Mouse (Mus musculus) embryonic facial prominence, embryonic 11.5 days (tissue): Measurements from ENCODE around the gene D430019H16Rik. TPM values are rescaled to one million over a fixed set of nuclear protein-coding genes. Genes with fewer than 3 reads are reported as not detected.

ENCODE experiments used
- ATAC-seq: fragments of 200-750 bp; cut with Nextera tagmentation; replicated peaks from 2 replicates; pipeline ENCODE4 v1.8.0; 2017; ENCODE audit warnings: low read depth; ENCODE audit not compliant: insufficient number of reproducible peaks, low FRiP score, low TSS enrichment
- DNase-seq: peaks from one replicate; pipeline ENCODE4 v3.0.0-alpha.2; 2015; ENCODE audit warnings: low spot score
- H3K27ac ChIP-seq: fragments of 300-500 bp; sonication (generic); replicated peaks from 2 replicates; pipeline ENCODE4 v1.5.1; 2014; ENCODE audit warnings: mild to moderate bottlenecking, low read depth, low read length, control low read depth
- H3K27me3 ChIP-seq: fragments of 300-500 bp; sonication (generic); 2 replicates; pipeline ENCODE4 v1.6.1; 2014; ENCODE audit warnings: mild to moderate bottlenecking, low read length, moderate library complexity, mixed read lengths; ENCODE audit not compliant: control insufficient read depth, insufficient read depth
- H3K36me3 ChIP-seq: fragments of 300-500 bp; sonication (generic); replicated peaks from 2 replicates; pipeline ENCODE4 v1.6.1; 2014; ENCODE audit warnings: low read depth, mild to moderate bottlenecking, low read length, moderate library complexity, mixed read lengths; ENCODE audit not compliant: control insufficient read depth, insufficient read depth
- H3K4me1 ChIP-seq: fragments of 300-500 bp; sonication (generic); 2 replicates; pipeline ENCODE4 v1.6.1; 2014; ENCODE audit warnings: low read length, mixed read lengths; ENCODE audit not compliant: control insufficient read depth, insufficient read depth
- H3K4me2 ChIP-seq: fragments of 300-500 bp; sonication (generic); 2 replicates; pipeline ENCODE4 v1.6.1; 2014; ENCODE audit warnings: low read depth, mild to moderate bottlenecking, control low read depth, low read length, moderate library complexity
- H3K4me3 ChIP-seq: fragments of 300-500 bp; sonication (generic); 2 replicates; pipeline ENCODE4 v1.5.1; 2014; ENCODE audit warnings: low read depth, low read length, control low read depth
- H3K9ac ChIP-seq: fragments of 300-500 bp; sonication (generic); replicated peaks from 2 replicates; pipeline ENCODE4 v1.6.1; 2014; ENCODE audit warnings: mild to moderate bottlenecking, control low read depth, low read length
- H3K9me3 ChIP-seq: fragments of 300-500 bp; sonication (generic); replicated peaks from 2 replicates; pipeline ENCODE4 v1.6.1; 2016; ENCODE audit warnings: mild to moderate bottlenecking, low read length, inconsistent platforms, mixed read lengths; ENCODE audit not compliant: control insufficient read depth
- WGBS: fragments of 180-500 bp; shearing (Covaris S2); extraction: QIAGEN DNeasy Blood & Tissue Kit; methylation state at CpG from one replicate; pipeline ENCODE4 v1.1.7; 2014; 5-methylcytosine and 5-hydroxymethylcytosine counted together
- polyA plus RNA-seq: library from polyadenylated mRNA; unstranded; fragments of >200 nt; fragmentation: Nextera tagmentation; extraction: Ambion mirVana; gene quantifications from 2 replicates; pipeline ENCODE4 v1.2.1, GENCODE M21; 2014

The D430019H16Rik gene
- polyA plus RNA-seq, 1 experiment from 2014 or later: 6.0 TPM

DNA sequence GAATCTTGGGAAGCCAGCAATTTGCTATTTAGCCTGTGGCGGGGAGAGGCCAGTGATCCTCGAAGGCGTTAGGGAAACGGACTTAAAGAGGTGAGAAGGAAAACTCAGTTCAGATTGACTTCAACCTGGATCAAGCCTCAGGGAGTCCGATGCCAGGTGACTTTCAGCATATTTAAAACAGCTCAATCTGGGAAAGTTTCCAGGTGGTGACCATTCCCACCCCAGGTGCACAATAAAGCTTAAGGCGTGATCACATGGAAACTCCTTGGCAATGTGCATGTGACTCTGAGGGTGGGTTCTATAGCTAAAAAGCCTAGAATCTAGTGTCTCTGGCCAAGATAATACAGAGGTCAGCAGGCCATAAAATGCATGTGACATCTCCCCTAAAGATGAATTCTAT, 7.4 kb downstream of the D430019H16Rik start:
- Histone ChIP-seq H3K9ac (no peak overlapping the region), H3K4me3 (no peak overlapping the region), H3K4me1 (no peaks in the 10 kb centered on the region), H3K9me3 (no peaks in the 10 kb centered on the region), H3K27ac (no peak overlapping the region), H3K4me2 (no peak overlapping the region), H3K27me3 (no peaks in the 10 kb centered on the region), H3K36me3 (no peaks in the 10 kb centered on the region)
- 84% methylated on average over 6 of the region's 6 CpGs for WGBS
- ATAC-seq: no peak
- no peak for DNase-seq

DNA sequence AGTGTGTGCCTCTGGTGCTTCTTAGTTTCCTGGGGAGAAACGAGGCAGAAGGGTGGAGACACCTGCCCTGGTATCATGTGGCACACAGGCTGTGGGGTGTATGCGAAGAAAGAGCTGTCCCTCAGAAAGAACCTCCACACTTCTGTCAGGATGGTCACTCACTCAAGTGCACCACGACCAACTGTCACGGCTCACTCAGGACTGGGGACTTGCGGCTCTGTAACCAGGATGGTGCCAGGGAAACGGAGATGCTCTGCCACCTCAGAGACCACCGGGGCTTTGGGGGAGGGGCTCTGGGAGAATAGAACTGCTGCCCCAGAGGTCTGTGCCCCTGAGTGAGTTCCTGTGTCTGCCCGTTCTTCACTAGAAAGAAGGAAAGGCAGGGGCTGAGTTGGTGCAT, 15.4 kb downstream of the D430019H16Rik start:
- Histone ChIP-seq H3K9ac (no peak overlapping the region), H3K27me3 (no peaks in the 10 kb centered on the region), H3K4me1 (no peaks in the 10 kb centered on the region), H3K4me2 (no peak overlapping the region), H3K9me3 (no peaks in the 10 kb centered on the region), H3K27ac (no peak overlapping the region), H3K36me3 (no peaks in the 10 kb centered on the region), H3K4me3 (no peak overlapping the region)
- no peak for ATAC-seq
- 83% methylated on average over 8 of the region's 8 CpGs for WGBS
- no peak for DNase-seq

DNA sequence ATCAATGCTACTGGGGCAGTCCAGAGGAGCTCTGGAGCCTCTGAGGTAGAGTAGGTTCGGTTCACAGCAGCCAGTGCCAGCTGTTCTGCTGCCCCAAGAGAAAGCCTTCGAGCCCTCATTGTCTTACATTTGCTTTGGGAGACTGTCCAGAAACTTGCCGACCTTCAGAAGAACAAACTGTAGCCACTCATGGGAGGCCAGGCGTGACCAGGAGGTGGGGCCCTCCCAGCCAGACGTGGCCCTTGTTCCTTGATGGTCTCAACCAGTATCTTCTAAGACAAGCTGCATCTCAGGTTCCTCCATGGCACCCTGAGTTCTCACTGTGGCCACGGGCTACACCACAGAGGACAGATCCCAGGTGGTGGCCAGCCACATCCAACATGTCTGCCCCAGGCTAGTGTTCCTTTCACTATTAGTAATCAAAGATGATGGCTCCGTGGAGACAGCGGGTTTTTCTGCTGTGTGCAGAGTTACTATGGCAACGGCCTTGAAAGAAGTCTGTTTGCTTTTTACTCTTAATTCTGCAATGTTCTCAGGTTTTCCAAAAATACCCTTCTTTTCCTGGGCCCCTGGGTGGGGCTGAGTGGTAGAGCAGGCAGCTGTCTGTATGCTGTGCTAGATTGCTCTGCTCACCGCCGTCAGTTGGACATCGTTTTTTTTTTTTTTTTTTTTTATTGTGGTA, 21.7 kb downstream of the D430019H16Rik start:
- H3K36me3 ChIP-seq: no peaks in the 10 kb centered on the region
- H3K9me3 ChIP-seq: no peaks in the 10 kb centered on the region
- H3K27ac ChIP-seq: no peak overlapping the region
- H3K4me2 ChIP-seq: no peak overlapping the region
- no peak overlapping the region for H3K9ac ChIP-seq
- 71% methylated on average over 12 of the region's 12 CpGs for WGBS
- peak; percentile 30 for DNase-seq
- H3K4me3 ChIP-seq: no peak overlapping the region
- no peaks in the 10 kb centered on the region for H3K27me3 ChIP-seq
- ATAC-seq: no peak
- H3K4me1 ChIP-seq: no peaks in the 10 kb centered on the region

DNA sequence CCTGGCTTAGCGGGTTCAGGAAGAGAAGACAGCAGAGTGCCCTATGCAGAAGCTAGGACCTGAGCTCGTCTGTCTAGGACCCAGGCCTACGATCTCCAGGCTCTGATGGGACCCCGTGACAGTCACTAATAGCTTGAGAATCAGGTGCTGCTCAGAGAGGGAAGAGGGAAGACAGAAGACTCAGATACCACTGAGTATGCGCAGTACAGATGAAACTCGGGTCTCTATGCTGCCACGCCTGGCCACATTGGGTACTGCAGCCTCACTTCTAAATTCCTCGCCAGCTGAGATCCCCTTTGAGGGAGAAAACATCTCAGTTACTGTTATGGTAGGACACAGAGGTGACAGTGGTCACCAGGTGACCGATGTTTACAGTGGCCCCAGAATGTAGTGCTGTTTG, 22.8 kb downstream of the D430019H16Rik start:
- 0 out of 2 replicates have a peak, but pooled peaks have one; percentile 43 for ATAC-seq
- H3K27ac ChIP-seq: no peak overlapping the region
- H3K4me1 ChIP-seq: no peaks in the 10 kb centered on the region
- H3K9ac ChIP-seq: no peak overlapping the region
- DNase-seq: peak; percentile 76
- H3K4me2 ChIP-seq: no peak overlapping the region
- no peak overlapping the region for H3K4me3 ChIP-seq
- WGBS: 41% methylated on average over 9 of the region's 9 CpGs
- no peaks in the 10 kb centered on the region for H3K9me3 ChIP-seq
- H3K36me3 ChIP-seq: no peaks in the 10 kb centered on the region
- H3K27me3 ChIP-seq: no peaks in the 10 kb centered on the region

DNA sequence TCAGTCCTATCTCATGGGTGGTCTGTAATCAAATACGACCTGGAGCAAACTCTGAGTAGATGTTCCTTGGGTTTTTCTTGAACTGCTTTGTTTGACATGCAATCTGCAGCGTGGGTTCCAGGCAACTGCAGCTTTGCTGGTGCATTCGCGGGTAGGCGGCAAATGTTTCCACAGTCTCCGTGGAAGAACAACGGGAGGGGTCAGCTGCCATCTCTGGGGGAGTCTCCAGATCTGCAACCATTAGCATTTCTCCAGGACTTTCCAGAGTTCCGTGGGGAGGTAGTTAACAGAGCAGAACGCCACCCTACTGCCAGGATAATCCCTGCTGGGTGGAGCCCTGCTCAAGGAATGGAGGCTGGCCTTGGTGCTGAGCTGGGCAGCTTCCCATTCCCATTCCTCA, 23.3 kb downstream of the D430019H16Rik start:
- no peak overlapping the region for H3K4me2 ChIP-seq
- no peaks in the 10 kb centered on the region for H3K36me3 ChIP-seq
- H3K4me3 ChIP-seq: no peak overlapping the region
- H3K9ac ChIP-seq: no peak overlapping the region
- H3K9me3 ChIP-seq: no peaks in the 10 kb centered on the region
- DNase-seq (no peak), ATAC-seq (no peak)
- no peaks in the 10 kb centered on the region for H3K4me1 ChIP-seq
- no peak overlapping the region for H3K27ac ChIP-seq
- 69% methylated on average over 9 of the region's 9 CpGs for WGBS
- H3K27me3 ChIP-seq: no peaks in the 10 kb centered on the region

DNA sequence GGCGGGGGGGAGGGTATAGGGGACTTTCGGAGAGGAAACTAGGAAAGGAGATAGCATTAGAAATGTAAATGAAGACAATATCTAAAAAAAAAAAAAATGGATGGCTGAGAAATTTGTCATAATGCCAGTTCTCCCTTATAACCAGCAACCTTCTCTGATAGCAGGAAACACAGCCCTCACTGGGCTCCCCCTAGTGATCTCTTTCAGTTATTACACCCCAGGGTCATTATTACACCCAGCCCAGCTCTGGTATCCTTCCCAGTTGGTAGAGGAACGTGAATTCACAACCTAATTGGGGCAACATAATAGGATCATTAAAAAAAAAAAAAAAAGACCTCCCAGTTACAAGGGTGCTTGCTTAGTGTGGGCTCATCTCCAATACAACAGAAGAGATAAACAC, 29.8 kb downstream of the D430019H16Rik start:
- 51% methylated on average over 3 of the region's 3 CpGs for WGBS
- H3K9me3 ChIP-seq: no peaks in the 10 kb centered on the region
- no peak overlapping the region for H3K27ac ChIP-seq
- ATAC-seq: peak; percentile 44; the same call in 1 of the 2 replicates
- H3K36me3 ChIP-seq: no peaks in the 10 kb centered on the region; the same call in 1 of the 2 replicates
- no peak overlapping the region for H3K9ac ChIP-seq
- H3K27me3 ChIP-seq: no peaks in the 10 kb centered on the region
- no peak overlapping the region for H3K4me3 ChIP-seq
- H3K4me2 ChIP-seq: no peak overlapping the region
- H3K4me1 ChIP-seq: no peaks in the 10 kb centered on the region
- peak; percentile 62 for DNase-seq

DNA sequence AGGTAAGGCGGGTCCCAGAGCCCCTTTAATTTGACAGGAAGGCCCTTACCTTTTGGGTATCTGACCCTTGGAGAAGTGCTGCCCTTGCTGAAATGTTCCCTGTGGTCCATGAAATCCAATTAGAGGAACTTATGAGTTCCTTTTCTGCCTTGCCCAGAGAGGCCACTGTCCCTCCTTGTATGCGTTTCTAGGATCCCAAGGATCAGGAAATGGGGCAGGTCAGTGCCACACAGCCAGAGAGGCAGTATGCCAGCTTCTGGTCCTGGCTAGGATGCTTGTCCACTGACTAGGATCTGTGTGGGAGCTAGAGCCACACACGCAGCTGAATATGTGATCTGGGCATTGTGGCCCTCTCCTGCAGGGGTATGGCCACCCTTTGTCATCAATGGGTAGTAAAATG, 36.6 kb downstream of the D430019H16Rik start:
- Histone ChIP-seq H3K9ac (no peak overlapping the region), H3K36me3 (no peaks in the 10 kb centered on the region; the same call in 1 of the 2 replicates), H3K27me3 (no peaks in the 10 kb centered on the region), H3K4me1 (no peaks in the 10 kb centered on the region), H3K9me3 (no peaks in the 10 kb centered on the region), H3K4me3 (no peak overlapping the region), H3K27ac (no peak overlapping the region), H3K4me2 (no peak overlapping the region)
- 79% methylated on average over 3 of the region's 3 CpGs for WGBS
- ATAC-seq (no peak), DNase-seq (no peak)

DNA sequence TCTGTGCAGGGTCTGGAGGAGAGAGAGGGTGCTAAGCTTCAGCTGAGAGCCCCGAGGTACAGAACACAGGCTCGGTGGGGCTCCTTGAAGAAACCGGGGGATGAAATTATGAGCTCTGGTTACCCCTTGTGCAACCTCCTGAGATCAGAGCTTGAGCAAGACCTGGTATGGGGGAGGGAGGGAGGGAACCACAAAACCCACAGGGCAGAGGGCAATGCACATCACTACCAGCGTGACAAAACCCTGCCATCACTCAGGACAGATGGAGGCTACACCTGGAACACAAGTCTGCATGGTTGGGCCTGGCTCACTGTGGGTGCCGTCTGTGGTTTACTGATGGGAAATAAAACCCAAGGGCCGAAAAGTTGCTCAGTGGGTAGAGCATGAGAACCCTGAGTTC, 37.1 kb downstream of the D430019H16Rik start:
- no peaks in the 10 kb centered on the region for H3K27me3 ChIP-seq
- no peak overlapping the region for H3K4me2 ChIP-seq
- DNase-seq (no peak), ATAC-seq (no peak)
- no peak overlapping the region for H3K27ac ChIP-seq
- no peaks in the 10 kb centered on the region; the same call in 1 of the 2 replicates for H3K36me3 ChIP-seq
- H3K4me1 ChIP-seq: no peaks in the 10 kb centered on the region
- H3K9me3 ChIP-seq: no peaks in the 10 kb centered on the region
- no peak overlapping the region for H3K9ac ChIP-seq
- H3K4me3 ChIP-seq: no peak overlapping the region
- 94% methylated on average over 6 of the region's 6 CpGs for WGBS
